Mouse (Mus musculus): ENCODE data around the gene Adgrg6.

DNA sequence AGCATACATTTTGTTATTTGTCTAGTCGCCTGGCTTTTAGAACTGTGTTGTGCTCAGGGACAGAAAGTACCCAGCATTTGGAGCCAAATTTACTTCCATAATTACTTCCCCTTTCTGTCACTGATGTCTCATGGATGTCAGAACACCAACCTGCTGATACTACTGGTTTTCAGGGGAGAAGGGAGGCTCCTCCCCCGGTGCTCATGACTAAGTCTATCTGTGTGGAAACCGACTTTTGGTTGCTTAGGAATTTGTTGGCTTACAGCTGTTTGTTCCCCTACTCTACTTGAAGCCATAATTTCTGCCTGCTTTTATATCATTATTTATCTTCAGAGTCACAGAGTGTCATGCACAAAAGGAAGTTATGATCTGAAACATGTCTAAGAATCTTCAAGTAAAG lies 14.4 kb downstream of the Adgrg6 start:
- TF ChIP-seq GATA1 (IDR thresholded peaks at IDR 0.05; ENCODE audit: low read length) = no peak
- TF ChIP-seq TAL1 (IDR thresholded peaks at IDR 0.05; ENCODE audit: low read length) = no peak
